Mouse (Mus musculus): Measurements from ENCODE around the gene Rsrp1.

The Rsrp1 gene

DNA sequence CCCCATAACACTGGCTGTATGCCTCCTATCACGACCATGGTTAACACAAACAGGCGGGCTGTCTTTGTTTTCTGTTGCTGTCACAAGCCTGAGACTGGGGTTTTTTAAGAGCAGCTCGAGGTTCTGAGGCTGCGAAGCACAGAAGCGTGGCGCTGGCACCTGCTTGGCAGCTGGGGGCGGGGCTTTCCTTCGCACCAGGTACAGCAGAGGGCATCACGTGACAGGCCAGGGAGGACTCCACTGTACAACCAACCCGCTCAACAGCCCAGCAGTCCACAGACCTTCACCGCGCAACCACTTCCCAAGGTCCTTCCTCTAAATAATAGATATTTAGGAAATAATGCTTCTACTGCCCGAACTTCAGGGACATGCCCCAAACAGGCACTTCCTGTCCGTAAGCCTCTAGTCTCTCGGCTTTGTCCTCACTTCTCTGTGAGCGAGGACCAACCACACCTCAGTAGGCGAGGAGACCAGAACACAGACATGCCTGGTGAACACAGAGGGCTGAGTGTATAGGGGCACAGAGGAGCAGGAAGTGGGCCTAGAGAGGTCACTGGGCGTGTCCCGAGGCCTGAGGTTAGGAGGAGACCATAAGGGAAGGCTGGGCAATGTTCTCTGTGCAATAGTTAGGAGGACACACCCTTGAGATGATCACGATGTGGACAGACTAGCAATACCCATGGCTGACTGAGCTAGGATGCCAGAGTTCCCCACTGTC lies 44.7 kb downstream of the Rsrp1 start:
- DNase-seq = peak; percentile 33 to 35

DNA sequence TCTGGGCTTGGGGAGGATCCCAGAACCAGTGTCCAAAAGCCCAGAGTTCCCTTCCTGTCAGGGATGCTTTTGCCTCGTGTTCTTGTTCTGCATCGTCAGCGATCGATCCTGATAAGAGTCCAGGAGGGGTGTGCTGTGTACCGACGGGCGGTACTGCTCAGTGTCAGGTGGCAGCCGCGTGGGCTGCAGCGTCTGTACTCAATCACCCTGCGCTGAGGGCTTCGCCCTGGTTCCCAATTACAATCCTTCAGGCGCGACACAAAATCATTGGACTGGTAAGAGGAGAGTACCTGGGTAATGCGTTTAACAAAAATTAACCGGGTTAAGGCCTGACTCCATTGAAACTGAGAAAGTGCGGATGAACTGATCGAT lies 45.2 kb downstream of the Rsrp1 start:
- no peak for DNase-seq

DNA sequence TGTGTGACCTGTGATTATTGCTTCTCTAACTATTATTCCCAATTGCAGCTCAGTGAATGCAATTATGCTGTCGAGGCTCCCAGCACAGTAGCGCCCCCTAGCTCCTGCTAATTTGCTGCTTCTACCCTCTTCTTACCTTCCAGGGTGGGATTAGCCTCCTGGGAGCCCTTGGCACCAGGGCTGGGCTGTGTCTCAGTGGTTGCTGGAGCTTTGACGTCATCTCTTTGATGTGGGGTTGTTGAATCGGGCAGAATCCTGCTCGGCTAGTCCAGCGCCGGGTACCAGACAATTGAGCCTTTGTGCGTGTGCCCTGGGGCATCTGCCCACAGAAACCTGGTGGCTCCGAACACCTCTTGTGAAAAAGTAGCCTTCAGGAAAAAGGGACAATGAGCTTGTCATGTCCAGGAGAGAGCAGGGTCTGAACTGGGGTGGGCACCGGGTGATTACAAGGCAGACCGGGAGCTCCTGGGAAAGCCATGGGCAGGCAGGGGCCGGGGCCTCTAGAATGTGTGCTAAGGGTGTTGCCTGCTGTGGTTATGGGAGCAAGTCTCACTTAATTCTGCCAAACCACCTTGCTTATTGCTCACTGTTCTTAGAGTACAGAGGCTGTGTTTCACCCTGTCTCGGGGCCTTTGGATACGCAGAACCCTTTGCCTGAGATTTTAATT lies 52.0 kb downstream of the Rsrp1 start:
- no peak for DNase-seq

DNA sequence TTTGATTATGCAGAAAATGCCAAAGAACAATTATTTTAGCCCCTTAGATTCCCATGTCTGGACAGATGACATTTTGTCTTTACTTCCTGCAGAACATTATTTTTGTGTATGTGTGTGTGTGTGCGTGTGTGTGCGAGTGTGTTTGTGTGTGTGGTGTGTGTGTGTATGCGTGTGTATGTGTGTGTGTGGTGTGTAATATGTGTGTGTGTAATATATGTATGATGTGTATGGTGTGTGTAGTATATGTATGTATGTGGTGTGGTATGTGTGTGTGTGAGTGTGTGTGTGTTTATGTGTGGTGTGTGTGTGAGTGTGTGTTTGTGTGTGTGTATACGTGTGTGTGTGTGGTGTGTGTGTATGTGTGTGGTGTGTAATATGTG lies 52.5 kb downstream of the Rsrp1 start:
- DNase-seq = no peak
